ENCODE assay signal across 9 mouse cellular contexts in genomic region chr6:23132573-23133181, GRCm38 (mm10). TPM values are rescaled to one million over a fixed set of nuclear protein-coding genes. Genes with fewer than 3 reads are reported as not detected.
DNase-seq lines count a peak whose midpoint lies in the region; ATAC-seq and TF ChIP-seq lines count a peak whose summit lies in the region.
"Had no signal": no experiment of that assay in that cellular context is flagged by ENCODE, and none has a peak within 500 bp of the region (broad histone marks: within the 10 kb centered on the region; RNA-seq: fewer than 3 reads in every experiment).

Gene Aass, minus strand, starts transcription at chr6:23132986.

- no peak for TF ChIP-seq POLR2A in thymus, adult 2 months (IDR thresholded peaks at IDR 0.05; ENCODE audit: control insufficient read depth, extremely low read depth, insufficient read depth, low read length, poor library complexity)

- WGBS in midbrain, postnatal 0 days: under 1% methylated on average over 20 of the region's 20 CpGs
- 3% methylated on average over 20 of the region's 20 CpGs for WGBS in thymus, adult 2 months

- DNase-seq in ZHBTc4 (ENCODE audit: low read depth, low spot score) (peak; percentile 50), liver (peak; percentile 24)
- peak; percentile 65 for DNase-seq in embryo, embryonic 10.5 days (ENCODE audit: low spot score)
- DNase-seq in heart, adult 8-10 months (ENCODE audit: low spot score): peak; percentile 7
- DNase-seq in kidney, adult 11 months: peak; percentile 88
- no peak for DNase-seq in midbrain, postnatal 0 days (ENCODE audit: low spot score)
- no peak for DNase-seq in B cell, adult 2 months
- no peak for DNase-seq in thymus, adult 2 months

- H3K27ac ChIP-seq in midbrain, postnatal 0 days (ENCODE audit: low read depth, low read length): no peak within 1 kb of the TSS
- H3K27ac ChIP-seq in thymus, adult 2 months (ENCODE audit: control insufficient read depth, insufficient read depth, low read length): no peak within 1 kb of the TSS

- no peaks in the 10 kb centered on the region for H3K36me3 ChIP-seq in midbrain, postnatal 0 days (ENCODE audit: insufficient read depth, low read length)
- H3K36me3 ChIP-seq in thymus, adult 2 months (ENCODE audit: control insufficient read depth, insufficient read depth, low read length): no peaks in the 10 kb centered on the region

- H3K9me3 ChIP-seq in midbrain, postnatal 0 days (ENCODE audit: low read length): no peaks in the 10 kb centered on the region
- H3K9me3 ChIP-seq: megakaryocyte, embryonic 14.5 days had no signal

- peak within 1 kb of the TSS; percentile 86 for H3K4me2 ChIP-seq in midbrain, postnatal 0 days (ENCODE audit: low read depth, low read length, poor library complexity, severe bottlenecking)

- 0 out of 2 replicates have a peak, but pooled peaks have one; percentile 10 for TF ChIP-seq CTCF in midbrain, postnatal 0 days (IDR thresholded peaks at IDR 0.05)
- TF ChIP-seq CTCF in thymus, adult 2 months (IDR thresholded peaks at IDR 0.05; ENCODE audit: borderline replicate concordance, control insufficient read depth, extremely low read depth, insufficient read depth, low read length, poor library complexity): no peak

- H3K9ac ChIP-seq in midbrain, postnatal 0 days (replicated peaks; ENCODE audit: low read length, poor library complexity, severe bottlenecking): peak within 1 kb of the TSS; percentile 30

- ATAC-seq in midbrain, postnatal 0 days (ENCODE audit: low FRiP score): peak; percentile 87

- H3K27me3 ChIP-seq in midbrain, postnatal 0 days (ENCODE audit: insufficient read depth, low read length): no peaks in the 10 kb centered on the region; the same call in 1 of the 2 replicates
- H3K27me3 ChIP-seq in thymus, adult 2 months (ENCODE audit: control insufficient read depth, insufficient read depth, low read length): no peaks in the 10 kb centered on the region

- peak within 1 kb of the TSS; percentile 42 for H3K4me3 ChIP-seq in midbrain, postnatal 0 days (ENCODE audit: low read depth, low read length)
- H3K4me3 ChIP-seq in thymus, adult 2 months (ENCODE audit: control insufficient read depth, insufficient read depth, low read length): no peak within 1 kb of the TSS
- H3K4me3 ChIP-seq: megakaryocyte, embryonic 14.5 days had no signal

- H3K4me1 ChIP-seq in midbrain, postnatal 0 days (ENCODE audit: insufficient read depth, low read length): no peaks in the 10 kb centered on the region
- H3K4me1 ChIP-seq in thymus, adult 2 months (replicated peaks; ENCODE audit: control insufficient read depth, insufficient read depth, low read length): no peaks in the 10 kb centered on the region
- H3K4me1 ChIP-seq: megakaryocyte, embryonic 14.5 days had no signal

RNA-seq across cellular contexts. Expression of gene Aass, which starts in this region (rescaled TPM):
- under 1 TPM; 0.19 to 0.88 (median 0.67) TPM for total RNA-seq in heart, adult 8-10 months (2022)
- total RNA-seq in midbrain, postnatal 0 days (2014; rRNA removed): 0.16 and 0.57 TPM in 2 replicates
- 0.29 and 0.64 TPM in 2 replicates for polyA plus RNA-seq in midbrain, postnatal 0 days (2015; fragmentation: Nextera tagmentation; extraction: Ambion mirVana)
- 0.09 and 0.13 TPM in 2 replicates for polyA plus RNA-seq in thymus, adult 2 months (2012; rRNA removed)

Comparison
In these comparisons a context has a peak if more than half of its experiments do, and no peak if none do; other contexts are left out.
1. Peak in DNase-seq in heart, adult 8-10 months; RNA of the gene not detected or under 1 TPM.
2. Peak in ATAC-seq, H3K4me3 ChIP-seq, H3K9ac ChIP-seq and H3K4me2 ChIP-seq in midbrain, postnatal 0 days; RNA of the gene not detected or under 1 TPM.
3. DNase-seq: peak in ZHBTc4 (single experiment), embryo, embryonic 10.5 days (single experiment), kidney, adult 11 months (single experiment) and liver (single experiment); none in midbrain, postnatal 0 days (single experiment), B cell, adult 2 months (0 of 2) and thymus, adult 2 months (single experiment).